ENCODE assay signal across 25 mouse cellular contexts in genomic region chr6:112497456-112497855, GRCm38 (mm10). TPM values are rescaled to one million over a fixed set of nuclear protein-coding genes. Genes with fewer than 3 reads are reported as not detected.
DNase-seq lines count a peak whose midpoint lies in the region; TF ChIP-seq lines count a peak whose summit lies in the region.
"Had no signal": no experiment of that assay in that cellular context is flagged by ENCODE, and none has a peak within 500 bp of the region (broad histone marks: within the 10 kb centered on the region; RNA-seq: fewer than 3 reads in every experiment).

No protein-coding gene starts in this region.

- intact Hi-C loops in heart, postnatal 36 days (cut with DNase I), result loop anchor here (10.0 kb wide), 1 partner anchor 287 kb away; no protein-coding TSS in a partner anchor

- H3K27ac ChIP-seq in liver, adult 2 months (replicated peaks; ENCODE audit: insufficient read depth, low read depth, low read length), result peak overlapping the region; percentile 56

- no peak overlapping the region for H3K9ac ChIP-seq in liver, adult 2 months (ENCODE audit: low read depth, low read length)

- H3K79me2 ChIP-seq in liver, adult 2 months (ENCODE audit: control insufficient read depth, insufficient read depth, low read length), result no peaks in the 10 kb centered on the region

- H3K4me1 ChIP-seq in liver, adult 2 months (ENCODE audit: control insufficient read depth, insufficient read depth, low read length), result peaks cover 22% of the 10 kb centered on the region

- no peak for TF ChIP-seq CTCF in liver, adult 2 months (IDR thresholded peaks at IDR 0.05; ENCODE audit: low read depth, low read length)

- no peaks in the 10 kb centered on the region for H3K27me3 ChIP-seq in liver, adult 2 months (ENCODE audit: control insufficient read depth, insufficient read depth, low read length)
- H3K27me3 ChIP-seq: Patski had no signal

- no peaks in the 10 kb centered on the region for H3K36me3 ChIP-seq in liver, adult 2 months (ENCODE audit: control insufficient read depth, insufficient read depth, low read length)
- H3K36me3 ChIP-seq: G1E had no signal

- H3K4me3 ChIP-seq in liver, adult 2 months (ENCODE audit: insufficient read depth, low read depth, low read length), result no peak overlapping the region

- WGBS in liver, adult 2 months, result 43% methylated on average over 2 of the region's 2 CpGs

- DNase-seq in heart, adult 11 months, result peak; percentile 71
- DNase-seq in heart, postnatal 36 days, result no peak
- peak; percentile 14 for DNase-seq in liver, adult 2 months (ENCODE audit: extremely low read depth, low read depth, low spot score)
- DNase-seq in liver, result no peak
- DNase-seq in Muller cell, postnatal 12 days (ENCODE audit: inconsistent ontology term), result peak; percentile 70
- no peak for DNase-seq in lung, postnatal 10 days
- DNase-seq: adrenal gland, adult 2 months; adrenal gland, adult 8-10 months; adrenal gland, postnatal 10 days; adrenal gland, postnatal 14 days; adrenal gland, postnatal 25 days; adrenal gland, postnatal 36 days; B cell, adult 2 months; cerebellum, adult 11 months; cerebellum, adult 11-12 months; cerebellum, adult 18-20 months; cerebellum, adult 2 months had no signal

- TF ChIP-seq POLR2A in liver, adult 2 months (IDR thresholded peaks at IDR 0.05; ENCODE audit: extremely low read depth, insufficient read depth, low read length), result no peak

RNA-seq across cellular contexts. Expression of gene Oxtr, which starts 7.7 kb away (rescaled TPM):
- under 1 TPM; 0.22 to 0.30 TPM for total RNA-seq in heart, postnatal 36 days (2021)
- 0.34 TPM in 1 of 2 replicates, not detected in the other for total RNA-seq in liver, adult 2 months (2014; rRNA removed)
- polyA plus RNA-seq in liver, adult 2 months (2012; rRNA removed), result not detected in 2 replicates
- total RNA-seq: CH12.LX, MEL had no signal
- polyA plus RNA-seq: activated CD4-positive, CD25-positive, alpha-beta regulatory T cell, adult 4 months; CD4-positive, CD25-positive, alpha-beta regulatory T cell, adult 4 months had no signal

RNA-seq across cellular contexts. Expression of gene Cav3, which starts 38.2 kb away (rescaled TPM):
- 100 to 1,000 TPM in 1 of 2 experiments, 10 to 100 TPM in 1; 92.9 to 101 TPM for total RNA-seq in heart, postnatal 36 days (2021)
- total RNA-seq in liver, adult 2 months (2014; rRNA removed), result 0.18 TPM in 1 of 2 replicates, not detected in the other
- not detected in 2 replicates for polyA plus RNA-seq in liver, adult 2 months (2012; rRNA removed)
- total RNA-seq: adrenal gland, adult 18-20 months; adrenal gland, adult 2 months; adrenal gland, adult 8-10 months; adrenal gland, postnatal 14 days; adrenal gland, postnatal 25 days; adrenal gland, postnatal 36 days; CH12.LX; ES-E14; G1E; MEL had no signal
- polyA plus RNA-seq: activated CD4-positive, CD25-positive, alpha-beta regulatory T cell, adult 4 months; CD4-positive, CD25-positive, alpha-beta regulatory T cell, adult 4 months; G1E; Patski had no signal

Comparison
In these comparisons a context has a peak if more than half of its experiments do, and no peak if none do; other contexts are left out.
1. DNase-seq: peak in heart, adult 11 months (single experiment), liver, adult 2 months (single experiment) and Muller cell, postnatal 12 days (single experiment); none in heart, postnatal 36 days (0 of 2), liver (single experiment) and lung, postnatal 10 days (single experiment).
2. RNA of gene Cav3, which starts 38.2 kb away (total RNA-seq): 92.9 to 101 TPM in heart, postnatal 36 days; 0.18 TPM in liver, adult 2 months; every median in the first group is over 10 times any median in the second.